Mouse (Mus musculus) bone marrow, adult 2 months (tissue): Measurements from ENCODE around the gene Umad1.

Experiments used
- CTCF ChIP-seq: fragments of 200-500 bp; IDR thresholded peaks from 2 replicates; pipeline ENCODE4 v1.5.1; 2011; ENCODE audit warnings: low read length, control low read depth; ENCODE audit not compliant: control insufficient read depth, insufficient read depth
- POLR2A ChIP-seq: fragments of 200-500 bp; IDR thresholded peaks from 2 replicates; pipeline ENCODE4 v1.6.1; 2011; ENCODE audit warnings: low read depth, mild to moderate bottlenecking, control low read depth, low read length, borderline replicate concordance; ENCODE audit not compliant: control insufficient read depth

GRCm38 (mm10) chr6:8492248-8492647, 233.2 kb downstream of the Umad1 start:
- TF ChIP-seq POLR2A (no peak), CTCF (no peak)
